Mouse (Mus musculus): Measurements from ENCODE around the gene Psmc2. TPM values are rescaled to one million over a fixed set of nuclear protein-coding genes. Genes with fewer than 3 reads are reported as not detected.
A peak's percentile ranks its signal among the peaks of the same experiment; 100 is the strongest.

Psmc2 gene
- total RNA-seq, 1 experiment from 2014 or later, result 157 TPM

DNA sequence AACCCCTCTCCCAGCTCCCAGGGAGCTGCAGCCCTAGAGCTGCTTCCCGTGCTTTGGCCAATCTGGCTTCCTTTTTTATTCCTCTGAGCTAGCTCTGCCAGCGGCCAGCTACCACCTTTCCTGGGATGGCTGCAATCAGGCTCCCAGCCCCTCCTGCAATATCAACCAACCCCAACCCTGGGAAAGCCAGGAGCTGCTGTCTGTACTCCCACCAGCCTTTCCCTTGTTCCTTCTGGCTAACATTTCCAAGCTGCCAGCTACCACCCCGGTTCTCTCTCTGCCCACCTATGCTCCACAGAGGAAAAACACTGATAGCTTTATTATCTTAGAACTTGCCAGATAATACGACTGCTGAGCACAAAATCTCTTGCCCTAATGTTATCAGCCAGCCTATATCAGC is 19.8 kb downstream of the Psmc2 start:
- DNase-seq, result no peak

DNA sequence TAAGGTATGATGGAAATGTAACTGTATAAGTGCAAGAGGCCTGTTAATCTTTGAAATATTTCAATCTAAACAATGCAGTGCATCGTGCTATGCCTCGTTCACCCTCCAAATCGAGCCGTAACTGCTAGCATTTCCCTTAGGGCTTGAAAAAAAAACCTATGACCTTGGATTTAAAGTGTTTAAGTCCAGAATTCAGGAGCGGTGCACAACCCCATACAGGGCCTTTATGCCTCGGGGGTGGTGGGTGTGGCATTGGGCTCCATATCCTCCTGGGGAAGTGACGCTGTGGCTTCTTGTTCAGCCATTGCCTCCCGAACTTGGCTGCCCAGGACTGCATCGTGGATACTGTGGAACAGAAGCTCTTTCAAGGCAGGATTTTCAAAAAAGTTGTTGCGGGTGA is 25.8 kb downstream of the Psmc2 start:
- DNase-seq, result no peak

DNA sequence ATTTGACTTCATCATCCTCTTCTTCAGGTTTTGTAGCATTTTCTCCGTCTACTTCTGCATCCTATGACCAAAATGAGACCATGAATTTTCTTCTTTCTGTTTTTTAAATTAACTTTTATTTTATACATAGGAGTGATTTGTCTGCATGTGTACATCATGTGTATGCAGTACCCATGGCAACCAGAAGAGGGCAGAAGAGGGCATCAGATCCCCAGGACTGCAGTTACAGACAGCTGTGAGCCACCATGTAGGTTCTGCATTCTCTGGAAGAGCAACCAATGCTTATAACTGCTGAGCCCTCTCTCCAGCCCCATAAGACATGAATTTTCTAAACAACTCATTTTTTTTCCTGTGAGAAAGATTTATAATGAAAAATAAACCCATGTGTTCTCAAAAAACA is 28.9 kb downstream of the Psmc2 start:
- peak; percentile 13 for DNase-seq

- DNase-seq, result no peak
Observed at GRCm38 (mm10) chr5:21826370-21826769, 41.3 kb downstream of the Psmc2 start.

GRCm38 (mm10) chr5:21827643-21828042 is 42.6 kb downstream of the Psmc2 start:
- no peak for DNase-seq

DNA sequence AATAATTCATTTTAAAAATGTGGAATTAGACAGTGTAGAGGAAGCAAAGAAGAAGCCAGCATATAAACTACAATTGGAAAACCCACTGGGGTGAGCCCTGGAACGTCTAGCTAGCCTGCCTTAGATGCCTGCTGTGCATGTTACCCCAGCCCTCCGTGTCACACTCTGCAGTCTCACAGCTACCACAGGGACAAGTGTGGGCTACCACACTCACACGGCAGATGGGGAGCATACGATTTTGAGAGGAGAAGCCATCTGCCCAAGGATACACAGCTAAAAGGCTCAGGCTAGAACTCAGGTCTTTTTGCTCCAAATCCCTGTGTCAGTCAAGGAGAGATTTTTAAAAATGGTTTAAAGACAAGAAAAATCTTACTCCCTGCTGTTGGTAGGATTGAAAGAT is 43.8 kb downstream of the Psmc2 start:
- no peak for DNase-seq

DNA sequence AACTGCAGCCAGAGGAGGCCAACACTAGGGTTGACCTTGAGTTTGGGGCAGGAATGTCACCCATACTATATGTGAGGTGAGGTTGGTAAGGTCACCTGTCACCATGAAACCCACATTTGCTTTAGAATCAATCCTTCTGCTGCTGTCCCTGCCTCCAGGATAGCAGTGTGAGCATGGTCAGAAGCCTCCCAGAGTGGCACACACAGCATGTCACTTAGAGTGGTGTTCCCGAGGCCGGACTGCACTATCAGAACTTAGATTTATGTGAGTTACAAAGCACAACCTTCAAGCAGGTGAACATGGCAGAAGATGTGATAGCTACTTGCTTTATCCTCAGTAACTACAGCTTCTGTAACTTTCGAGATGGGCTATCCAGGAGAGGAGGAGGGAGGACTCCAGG is 46.7 kb downstream of the Psmc2 start:
- DNase-seq, result no peak

GRCm38 (mm10) chr5:21844676-21845075 is 59.6 kb downstream of the Psmc2 start:
- no peak for DNase-seq

GRCm38 (mm10) chr5:21846616-21847290 is 61.7 kb downstream of the Psmc2 start:
- no peak for DNase-seq

GRCm38 (mm10) chr5:21847438-21847837 is 62.4 kb downstream of the Psmc2 start:
- no peak for DNase-seq

- DNase-seq, result no peak
Observed at GRCm38 (mm10) chr5:21851679-21852340, 66.7 kb downstream of the Psmc2 start.

Other genes starting within 250 kb of the Psmc2 start
- gene Lrrc17, start 241.7 kb upstream of the Psmc2 start, total RNA-seq (2021), result 0.57 and 1.1 TPM in 2 replicates
- not detected in 2 replicates for gene Fbxl13, start 139.6 kb upstream of the Psmc2 start, total RNA-seq (2021)
- gene Armc10, start 139.5 kb upstream of the Psmc2 start, total RNA-seq (2021), result 25.9 and 33.4 TPM in 2 replicates
- 47.6 and 63.1 TPM in 2 replicates for gene Napepld, start 83.9 kb upstream of the Psmc2 start, total RNA-seq (2021)
- gene Pmpcb, start 48.1 kb upstream of the Psmc2 start, total RNA-seq (2021), result 277 and 295 TPM in 2 replicates
- gene Dnajc2, start within 50 bp of the Psmc2 start, total RNA-seq (2021), result 29.3 and 38.8 TPM in 2 replicates
- gene Slc26a5, start 80.3 kb downstream of the Psmc2 start, total RNA-seq (2021), result not detected in 2 replicates